8 mouse cellular contexts compared by ENCODE assay signal in genomic region chr15:85653421-85654401, GRCm38 (mm10).
DNase-seq lines count a peak whose midpoint lies in the region; ATAC-seq and TF ChIP-seq lines count a peak whose summit lies in the region.

No protein-coding gene starts in this region.

- H3K27me3 ChIP-seq in heart, embryonic 11.5 days (ENCODE audit: control insufficient read depth, insufficient read depth, low read length): peaks cover 19% of the 10 kb centered on the region
- no peaks in the 10 kb centered on the region for H3K27me3 ChIP-seq in kidney, postnatal 0 days (ENCODE audit: insufficient read depth, low read length)
- peaks cover 2% of the 10 kb centered on the region for H3K27me3 ChIP-seq in liver, embryonic 14.5 days (ENCODE audit: control insufficient read depth, insufficient read depth, low read length)
- no peaks in the 10 kb centered on the region; the same call in 1 of the 2 replicates for H3K27me3 ChIP-seq in neural tube, embryonic 15.5 days (replicated peaks)

- H3K27ac ChIP-seq in embryonic fibroblast, embryonic 13.5 days (ENCODE audit: insufficient read depth, low read length): peak overlapping the region; percentile 88
- peak overlapping the region; percentile 51; the same call in 1 of the 2 replicates for H3K27ac ChIP-seq in heart, embryonic 11.5 days (ENCODE audit: low read depth, low read length)
- H3K27ac ChIP-seq in kidney, postnatal 0 days: peak overlapping the region; percentile 100
- H3K27ac ChIP-seq in liver, embryonic 14.5 days: no peak overlapping the region
- peak overlapping the region; percentile 100 for H3K27ac ChIP-seq in neural tube, embryonic 15.5 days (replicated peaks)

- H3K4me3 ChIP-seq in embryonic fibroblast, embryonic 13.5 days (ENCODE audit: insufficient read depth, low read length): peak overlapping the region; percentile 46
- H3K4me3 ChIP-seq in heart, embryonic 11.5 days (ENCODE audit: low read depth, low read length): peak overlapping the region; percentile 24; the same call in 1 of the 2 replicates
- peak overlapping the region; percentile 48 for H3K4me3 ChIP-seq in kidney, postnatal 0 days (replicated peaks; ENCODE audit: low read depth, low read length)
- peak overlapping the region in 1 of 2 experiments; percentile 10; a peak in 1 of 4 replicates for H3K4me3 ChIP-seq in liver, embryonic 14.5 days (ENCODE audit: insufficient read depth in 1 of 2, low read depth in 2 of 2, low read length in 2 of 2)
- peak overlapping the region; percentile 43 for H3K4me3 ChIP-seq in neural tube, embryonic 15.5 days (replicated peaks)

- peak; percentile 64 for ATAC-seq in heart, embryonic 11.5 days (replicated peaks; ENCODE audit: insufficient number of reproducible peaks, low FRiP score, low TSS enrichment)
- ATAC-seq in kidney, postnatal 0 days (replicated peaks; ENCODE audit: low FRiP score, low read depth): peak; percentile 89
- ATAC-seq in liver, embryonic 14.5 days (ENCODE audit: insufficient read depth): no peak; the same call in 1 of the 2 replicates
- peak; percentile 83 for ATAC-seq in neural tube, embryonic 15.5 days (ENCODE audit: low FRiP score)

- H3K4me1 ChIP-seq in embryonic fibroblast, embryonic 13.5 days (ENCODE audit: control insufficient read depth, insufficient read depth, low read length): no peaks in the 10 kb centered on the region
- peaks cover 3% of the 10 kb centered on the region for H3K4me1 ChIP-seq in heart, embryonic 11.5 days (ENCODE audit: control insufficient read depth, insufficient read depth, low read length)
- H3K4me1 ChIP-seq in kidney, postnatal 0 days (replicated peaks; ENCODE audit: insufficient read depth, low read length): peaks cover 32% of the 10 kb centered on the region
- H3K4me1 ChIP-seq in liver, embryonic 14.5 days (replicated peaks; ENCODE audit: control insufficient read depth in 2 of 2, insufficient read depth in 2 of 2, low read length in 1 of 2): no peaks in the 10 kb centered on the region
- peaks cover 63% of the 10 kb centered on the region for H3K4me1 ChIP-seq in neural tube, embryonic 15.5 days

- no peak for TF ChIP-seq EP300 in liver, embryonic 14.5 days (IDR thresholded peaks at IDR 0.05; ENCODE audit: low read depth)

- TF ChIP-seq POLR2A in embryonic fibroblast, embryonic 13.5 days (IDR thresholded peaks at IDR 0.05; ENCODE audit: low read depth, low read length): peak; percentile 84

- peak overlapping the region; percentile 56 for H3K4me2 ChIP-seq in heart, embryonic 11.5 days
- peak overlapping the region; percentile 93 for H3K4me2 ChIP-seq in kidney, postnatal 0 days (ENCODE audit: low read length)
- H3K4me2 ChIP-seq in liver, embryonic 14.5 days (ENCODE audit: low read depth): peak overlapping the region; percentile 15; the same call in 1 of the 2 replicates
- peak overlapping the region; percentile 75 for H3K4me2 ChIP-seq in neural tube, embryonic 15.5 days

- WGBS in heart, embryonic 11.5 days (ENCODE audit: insufficient replicate concordance): 43% methylated on average over 30 of the region's 32 CpGs
- WGBS in kidney, postnatal 0 days: 5% methylated on average over 32 of the region's 32 CpGs
- 46% methylated on average over 32 of the region's 32 CpGs for WGBS in liver, embryonic 14.5 days (ENCODE audit: insufficient replicate concordance)
- WGBS in neural tube, embryonic 15.5 days: 11% methylated on average over 32 of the region's 32 CpGs

- H3K36me3 ChIP-seq in heart, embryonic 11.5 days (ENCODE audit: control insufficient read depth, insufficient read depth, low read length): no peaks in the 10 kb centered on the region
- no peaks in the 10 kb centered on the region for H3K36me3 ChIP-seq in kidney, postnatal 0 days (ENCODE audit: insufficient read depth, low read length)
- no peaks in the 10 kb centered on the region for H3K36me3 ChIP-seq in liver, embryonic 14.5 days (replicated peaks; ENCODE audit: control insufficient read depth, insufficient read depth, low read depth)
- H3K36me3 ChIP-seq in neural tube, embryonic 15.5 days: no peaks in the 10 kb centered on the region

- DNase-seq in B cell, adult 2 months: peak; percentile 67 to 69
- DNase-seq in adrenal gland, adult 8-10 months: peak; percentile 87
- DNase-seq in kidney, postnatal 0 days (ENCODE audit: low spot score): peak; percentile 96
- no peak for DNase-seq in liver, embryonic 14.5 days (ENCODE audit: low read depth in 3 of 3, low spot score in 3 of 3)
- DNase-seq in thymus, postnatal 25 days: peak; percentile 84

- TF ChIP-seq CTCF in embryonic fibroblast, embryonic 13.5 days (IDR thresholded peaks at IDR 0.05; ENCODE audit: borderline replicate concordance, insufficient read depth, low read length): no peak
- peak; percentile 24; the same call in 1 of the 2 replicates for TF ChIP-seq CTCF in kidney, postnatal 0 days (IDR thresholded peaks at IDR 0.05; ENCODE audit: low read depth)
- no peak for TF ChIP-seq CTCF in liver, embryonic 14.5 days (IDR thresholded peaks at IDR 0.05; ENCODE audit: low read depth)

- H3K9ac ChIP-seq in heart, embryonic 11.5 days (ENCODE audit: low read depth, low read length): peak overlapping the region; percentile 72
- H3K9ac ChIP-seq in kidney, postnatal 0 days (ENCODE audit: low read depth, low read length): peak overlapping the region; percentile 93
- no peak overlapping the region for H3K9ac ChIP-seq in liver, embryonic 14.5 days (replicated peaks)
- peak overlapping the region; percentile 61 for H3K9ac ChIP-seq in neural tube, embryonic 15.5 days (replicated peaks)

- H3K9me3 ChIP-seq in heart, embryonic 11.5 days (replicated peaks; ENCODE audit: control insufficient read depth, low read length): no peaks in the 10 kb centered on the region
- no peaks in the 10 kb centered on the region for H3K9me3 ChIP-seq in kidney, postnatal 0 days (replicated peaks; ENCODE audit: low read length)
- H3K9me3 ChIP-seq in liver, embryonic 14.5 days (ENCODE audit: control insufficient read depth, low read length): no peaks in the 10 kb centered on the region
- H3K9me3 ChIP-seq in neural tube, embryonic 15.5 days (replicated peaks): no peaks in the 10 kb centered on the region

Comparison
In these comparisons a context has a peak if more than half of its experiments do, and no peak if none do; other contexts are left out.
1. DNase-seq: peak in B cell, adult 2 months (2 of 2), adrenal gland, adult 8-10 months (single experiment), kidney, postnatal 0 days (single experiment) and thymus, postnatal 25 days (single experiment); none in liver, embryonic 14.5 days (0 of 3).
2. H3K4me2 ChIP-seq: peak in every context shown above with its lines; median percentile 93 in kidney, postnatal 0 days; 75 in neural tube, embryonic 15.5 days; 56 in heart, embryonic 11.5 days; 15 in liver, embryonic 14.5 days.